Mouse (Mus musculus): ENCODE results near the gene Tssk3.

DNA sequence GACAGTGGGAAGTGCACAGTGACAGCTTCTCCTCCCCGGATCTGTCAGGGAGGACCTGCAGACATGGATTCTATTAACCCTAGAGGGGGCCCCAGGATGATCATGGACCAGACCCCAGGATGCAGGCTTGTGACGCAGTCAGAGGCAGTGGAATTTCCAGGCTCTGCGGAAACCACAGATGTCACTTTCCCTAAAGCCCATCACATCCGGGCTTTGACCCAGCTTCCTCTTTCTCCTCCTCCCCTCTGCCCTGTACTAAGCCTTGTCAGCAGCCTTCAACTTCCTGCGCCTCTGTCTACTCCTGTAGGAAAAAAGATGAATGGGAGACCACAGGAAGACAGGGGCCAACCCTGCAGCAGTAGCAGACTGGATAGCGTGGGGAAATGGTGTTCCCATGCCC lies 5.8 kb upstream of the Tssk3 start:
- TF ChIP-seq MAFK (IDR thresholded peaks at IDR 0.05; ENCODE audit: insufficient read depth, low read depth, low read length) (no peak), HCFC1 (IDR thresholded peaks at IDR 0.05; ENCODE audit: borderline replicate concordance, insufficient read depth, low read length) (no peak), ZC3H11A (IDR thresholded peaks at IDR 0.05; ENCODE audit: borderline replicate concordance, low read depth, low read length) (no peak), CHD2 (IDR thresholded peaks at IDR 0.05; ENCODE audit: low read depth, low read length) (no peak), ZNF384 (IDR thresholded peaks at IDR 0.05; ENCODE audit: low read depth, low read length) (no peak)
